Mouse (Mus musculus) testis, postnatal 10 days (tissue): ENCODE measurements around the gene Slc22a23.

Experiments
- DNase-seq: peaks from one replicate; pipeline ENCODE4 v3.0.0; 2021; ENCODE audit warnings: low spot score

Gene Slc22a23

GRCm38 (mm10) chr13:34232992-34233391, 112.0 kb downstream of the Slc22a23 start:
- no peak for DNase-seq

- DNase-seq: no peak
Observed at GRCm38 (mm10) chr13:34228905-34229304, 116.1 kb downstream of the Slc22a23 start.

- no peak for DNase-seq
Observed at GRCm38 (mm10) chr13:34227720-34228661, 117.0 kb downstream of the Slc22a23 start.

- DNase-seq: no peak
Observed at GRCm38 (mm10) chr13:34226940-34227339, 118.0 kb downstream of the Slc22a23 start.

- DNase-seq: peak; percentile 53
Observed at GRCm38 (mm10) chr13:34222985-34223384, 122.0 kb downstream of the Slc22a23 start.

- no peak for DNase-seq
Observed at GRCm38 (mm10) chr13:34219728-34220127, 125.3 kb downstream of the Slc22a23 start.

- no peak for DNase-seq
Observed at GRCm38 (mm10) chr13:34218776-34219175, 126.2 kb downstream of the Slc22a23 start.

GRCm38 (mm10) chr13:34214855-34215254, 130.1 kb downstream of the Slc22a23 start:
- DNase-seq: no peak

GRCm38 (mm10) chr13:34212735-34213212, 132.2 kb downstream of the Slc22a23 start:
- no peak for DNase-seq

- DNase-seq: no peak
Observed at GRCm38 (mm10) chr13:34211261-34211775, 133.7 kb downstream of the Slc22a23 start.

- DNase-seq: no peak
Observed at GRCm38 (mm10) chr13:34207714-34208470, 137.1 kb downstream of the Slc22a23 start.

- DNase-seq: no peak
Observed at GRCm38 (mm10) chr13:34205216-34205615, 139.8 kb downstream of the Slc22a23 start.

GRCm38 (mm10) chr13:34195676-34196075, 149.3 kb downstream of the Slc22a23 start:
- DNase-seq: no peak

- DNase-seq: no peak
Observed at GRCm38 (mm10) chr13:34193384-34193783, 151.6 kb downstream of the Slc22a23 start.

- no peak for DNase-seq
Observed at GRCm38 (mm10) chr13:34192414-34193191, 152.4 kb downstream of the Slc22a23 start.

- DNase-seq: peak; percentile 62
Observed at GRCm38 (mm10) chr13:34187571-34187970, 157.4 kb downstream of the Slc22a23 start.

GRCm38 (mm10) chr13:34185371-34185770, 159.6 kb downstream of the Slc22a23 start:
- no peak for DNase-seq

GRCm38 (mm10) chr13:34181624-34182023, 163.4 kb downstream of the Slc22a23 start:
- no peak for DNase-seq

GRCm38 (mm10) chr13:34174025-34174424, 171.0 kb downstream of the Slc22a23 start:
- DNase-seq: no peak

GRCm38 (mm10) chr13:34163304-34163975, 181.5 kb downstream of the Slc22a23 start:
- no peak for DNase-seq
